Mouse (Mus musculus): ENCODE results near the gene Ctxn1. TPM values are rescaled to one million over a fixed set of nuclear protein-coding genes. Genes with fewer than 3 reads are reported as not detected.
A peak's percentile ranks its signal among the peaks of the same experiment; 100 is the strongest.

The Ctxn1 gene
- total RNA-seq, 2 experiments from 2014 or later = 11.0 to 14.7 TPM

DNA sequence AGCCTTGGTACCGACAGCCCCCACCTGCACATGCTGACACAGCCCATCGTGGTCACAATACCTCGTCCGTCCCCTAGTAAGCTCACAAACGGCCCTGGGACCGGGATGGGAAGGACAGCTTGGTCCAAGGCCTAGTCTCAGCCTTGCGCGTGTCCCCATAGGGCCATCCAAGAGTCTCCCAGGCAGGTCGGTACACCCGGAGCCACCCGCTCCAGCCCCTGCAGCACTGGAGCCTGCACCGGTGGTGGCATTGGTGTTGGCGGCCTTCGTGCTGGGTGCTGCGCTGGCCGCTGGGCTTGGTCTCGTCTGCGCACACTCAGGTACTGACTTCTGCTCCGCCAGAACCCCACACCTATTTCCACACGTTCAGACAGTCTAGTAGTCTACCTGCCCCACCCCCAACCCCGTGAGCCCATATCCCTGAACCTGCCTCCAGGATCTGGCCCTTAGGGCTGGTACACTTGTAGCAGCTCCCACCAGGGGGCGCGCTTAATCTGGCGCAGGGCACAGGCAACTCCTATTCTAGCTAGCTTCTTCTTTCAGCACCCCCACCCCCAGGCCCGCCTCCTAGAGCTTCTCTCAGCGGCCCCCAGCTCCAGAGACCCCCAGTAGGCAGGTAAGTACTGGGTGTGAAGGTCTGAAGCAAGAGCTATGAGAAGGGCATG is 8.6 kb downstream of the Ctxn1 start:
- peak; percentile 92 for DNase-seq

DNA sequence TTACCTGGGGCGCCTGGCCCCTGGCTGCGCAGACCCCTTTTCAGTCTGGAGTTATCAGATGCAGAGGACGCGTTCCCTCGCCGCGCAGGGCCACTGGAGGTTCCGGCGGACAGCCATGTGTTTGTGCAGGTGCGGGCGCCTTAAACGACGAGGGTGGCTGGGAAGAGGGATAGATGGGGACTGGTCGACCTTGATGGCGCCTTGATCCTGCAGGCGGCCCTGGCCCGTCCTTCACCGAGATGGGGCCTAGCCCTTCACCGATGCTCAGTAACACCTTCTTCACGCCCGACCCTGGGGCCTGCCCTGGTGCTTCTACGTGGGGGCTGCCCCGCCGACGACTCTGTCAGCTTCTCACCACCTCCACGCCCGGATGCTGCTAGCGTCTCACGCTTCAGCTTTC is 9.9 kb downstream of the Ctxn1 start:
- DNase-seq = peak; percentile 73

DNA sequence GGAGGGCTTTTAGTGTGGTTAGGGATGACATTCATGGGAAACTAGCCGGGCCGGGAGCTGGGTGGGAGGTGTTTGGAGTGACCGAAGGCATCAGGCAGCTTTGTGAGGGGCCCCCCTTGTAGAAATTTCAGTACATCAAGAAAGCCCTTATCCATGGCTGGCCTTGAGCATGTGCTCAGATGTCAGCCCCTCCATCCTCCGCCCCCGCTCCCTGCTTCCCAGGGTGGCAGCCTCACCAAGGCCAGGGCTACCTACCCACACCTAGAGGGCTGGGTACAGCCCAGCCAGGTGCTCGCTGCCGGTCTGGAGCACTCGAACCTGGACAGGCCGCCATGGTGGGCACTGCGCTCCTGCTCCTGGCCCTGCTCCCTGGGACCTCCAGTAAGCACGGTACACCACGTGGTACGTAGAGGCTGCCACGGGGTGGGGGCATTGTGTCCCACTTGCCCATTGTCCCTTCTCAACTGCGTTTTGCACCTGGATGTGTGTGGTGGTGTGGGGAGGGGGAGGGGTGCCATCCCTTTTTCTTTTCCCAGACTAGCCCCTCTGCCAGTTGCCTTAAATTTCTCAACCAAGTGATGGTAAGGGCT is 11.0 kb downstream of the Ctxn1 start, which contains the start of gene Tgfbr3l:
Tgfbr3l (plus strand) TSS at position 264 of the 590 bp plus-strand sequence.
- DNase-seq = peak; percentile 43

DNA sequence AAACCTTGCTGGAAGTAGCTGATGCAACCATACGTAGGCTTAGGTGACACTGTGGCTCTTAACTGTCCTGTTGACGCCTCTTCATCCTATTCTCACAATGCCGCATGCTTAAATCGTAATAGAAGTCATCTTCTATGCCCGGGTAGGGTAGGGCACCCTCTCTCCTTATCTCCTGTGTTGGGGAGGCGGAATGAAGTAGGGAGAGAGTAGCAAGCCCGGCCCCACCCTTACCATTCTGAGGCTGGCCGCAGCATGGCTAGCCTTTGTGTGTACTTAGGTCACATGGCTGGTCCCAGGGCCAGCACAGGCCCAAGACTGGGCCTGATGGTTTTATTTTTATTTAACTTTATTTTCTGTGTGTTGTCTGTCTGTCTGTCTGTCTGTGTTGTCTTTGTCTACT is 11.8 kb downstream of the Ctxn1 start:
- no peak for DNase-seq

DNA sequence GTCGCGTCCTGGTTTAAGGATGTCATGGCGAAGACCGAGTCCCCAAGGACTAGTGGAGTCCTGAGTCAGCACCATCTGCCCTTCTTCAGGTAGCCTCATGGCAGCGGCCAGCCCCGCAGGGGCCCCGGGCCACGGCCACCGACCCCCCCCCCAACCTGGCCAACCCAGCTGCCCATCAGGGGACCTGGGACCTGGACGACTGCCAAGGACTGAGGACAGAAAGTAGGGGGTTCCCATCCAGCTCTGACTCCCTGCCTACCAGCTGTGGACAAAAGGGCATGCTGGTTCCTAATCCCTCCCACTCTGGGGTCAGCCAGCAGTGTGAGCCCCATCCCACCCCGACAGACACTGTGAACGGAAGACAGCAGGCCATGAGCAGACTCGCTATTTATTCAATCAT is 13.3 kb downstream of the Ctxn1 start:
- DNase-seq = no peak

DNA sequence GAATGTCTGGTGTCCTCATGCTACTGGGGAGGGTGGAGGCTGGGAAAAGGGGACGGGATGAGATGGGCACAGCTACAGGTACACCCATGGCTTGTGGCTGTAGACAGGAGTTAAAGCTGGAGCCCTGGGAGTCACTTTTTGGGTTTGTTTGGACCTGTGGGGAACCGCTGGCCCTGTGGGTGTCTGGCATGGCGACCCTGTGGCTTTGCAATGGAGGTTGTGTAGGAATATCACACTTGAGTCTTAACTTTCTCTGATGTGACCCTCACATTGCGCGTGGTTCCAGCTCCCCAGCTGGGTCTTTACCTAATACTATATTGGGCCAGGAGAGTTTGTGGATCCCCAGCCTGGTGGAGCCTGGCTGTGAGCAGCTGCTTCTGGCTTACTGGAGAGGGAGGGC is 14.0 kb downstream of the Ctxn1 start:
- DNase-seq = no peak

DNA sequence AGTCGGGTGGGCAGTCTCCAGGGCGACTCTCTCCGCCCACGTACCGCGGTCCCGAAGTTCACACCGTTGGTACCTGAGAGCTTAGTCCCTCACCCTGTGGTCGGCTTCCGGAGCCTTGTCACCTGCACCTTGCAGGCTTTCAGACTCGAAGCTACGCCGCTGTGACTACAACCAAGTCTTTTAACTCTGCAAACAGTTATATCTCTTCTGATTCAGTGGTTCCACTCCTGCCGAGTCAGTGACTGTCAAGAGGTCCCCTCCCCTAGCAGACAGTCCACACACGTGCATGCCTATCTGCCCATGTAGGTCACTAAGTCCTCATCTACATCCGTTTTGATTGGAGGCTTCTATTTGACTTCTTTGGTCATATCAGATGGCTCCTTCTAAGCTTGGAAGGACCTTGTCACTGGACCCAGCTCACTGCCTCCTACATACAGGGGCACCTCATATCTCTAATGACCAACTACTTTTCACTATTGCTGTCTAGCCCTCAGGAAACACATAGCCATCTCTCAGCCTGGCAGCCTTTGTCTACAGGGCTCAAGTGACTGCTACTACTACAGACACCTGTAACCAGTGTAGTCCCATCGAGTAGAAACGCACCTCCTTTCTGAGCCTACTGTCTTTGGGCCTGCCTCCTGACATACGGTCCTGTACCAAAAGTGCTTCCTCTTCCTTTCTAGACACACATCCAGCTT is 19.7 kb downstream of the Ctxn1 start:
- no peak for DNase-seq

DNA sequence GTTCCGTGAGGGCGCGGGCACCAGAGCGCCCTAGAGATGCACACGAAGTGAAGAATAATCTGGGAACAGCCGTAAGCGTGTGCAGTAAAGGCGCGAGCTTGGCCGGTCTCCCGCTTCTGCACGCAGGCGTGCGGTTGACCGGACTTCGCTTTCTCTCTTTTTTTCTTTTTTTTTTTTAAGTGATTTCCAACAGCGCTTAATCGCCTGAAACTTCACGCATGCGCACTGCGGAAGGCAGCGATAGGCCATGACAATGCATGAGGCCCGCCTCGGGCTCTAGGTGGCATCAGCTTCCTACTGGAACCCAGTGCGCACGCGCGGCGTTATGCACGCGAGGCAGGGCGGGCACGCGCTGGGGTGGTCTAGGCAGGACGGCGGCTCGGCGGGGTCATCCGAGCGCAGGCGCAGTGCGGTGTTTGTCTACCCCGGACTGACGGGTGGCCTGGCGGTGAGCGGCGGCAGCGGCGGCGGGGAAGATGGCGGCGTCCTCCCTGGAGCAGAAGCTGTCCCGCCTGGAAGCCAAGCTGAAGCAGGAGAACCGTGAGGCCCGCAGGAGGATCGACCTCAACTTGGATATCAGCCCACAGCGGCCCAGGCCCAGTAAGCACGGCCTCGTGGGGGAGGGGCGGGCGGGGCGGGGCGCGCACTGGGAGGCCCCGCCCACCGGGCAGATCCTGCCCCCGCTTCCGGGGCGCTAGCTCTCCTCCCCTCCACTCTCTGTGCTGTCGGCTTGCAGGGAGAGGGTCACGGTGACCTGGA is 20.5 kb downstream of the Ctxn1 start, which contains the start of the genes Map2k7 and Gm49320:
Map2k7 (plus strand) TSS at position 307 of the 759 bp plus-strand sequence.
Gm49320 (plus strand) TSS at position 432 of the 759 bp plus-strand sequence.
- peak; percentile 100 for DNase-seq

DNA sequence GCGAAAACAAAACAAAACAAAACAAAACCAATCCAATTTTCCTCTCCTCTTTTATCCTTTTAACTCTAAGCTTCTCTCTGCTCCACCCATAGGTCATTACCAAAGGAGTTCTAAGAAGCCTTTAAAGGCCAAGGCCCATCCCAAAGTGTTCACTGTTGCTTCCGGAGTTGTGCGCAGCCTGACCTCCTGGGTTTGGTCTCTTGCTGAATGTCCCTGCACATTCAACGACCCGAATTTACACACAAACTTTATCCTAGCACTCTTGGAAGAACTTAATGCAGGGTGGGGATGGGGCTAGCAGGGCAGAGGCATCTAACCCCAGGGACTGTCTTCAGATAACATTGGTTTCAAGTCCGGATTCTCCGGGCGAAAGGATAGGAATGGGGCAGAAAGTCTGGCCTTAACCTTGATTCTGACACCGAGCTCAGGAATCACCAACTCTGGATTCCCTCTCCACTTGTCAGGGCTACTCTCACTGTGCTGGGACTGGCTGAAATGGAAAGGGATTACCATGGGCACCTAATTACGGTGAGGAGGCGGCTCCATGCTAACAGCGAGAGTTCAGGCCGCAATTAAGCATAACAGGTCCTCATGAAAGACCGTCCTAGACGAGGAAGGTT is 21.1 kb downstream of the Ctxn1 start:
- DNase-seq = peak; percentile 65

DNA sequence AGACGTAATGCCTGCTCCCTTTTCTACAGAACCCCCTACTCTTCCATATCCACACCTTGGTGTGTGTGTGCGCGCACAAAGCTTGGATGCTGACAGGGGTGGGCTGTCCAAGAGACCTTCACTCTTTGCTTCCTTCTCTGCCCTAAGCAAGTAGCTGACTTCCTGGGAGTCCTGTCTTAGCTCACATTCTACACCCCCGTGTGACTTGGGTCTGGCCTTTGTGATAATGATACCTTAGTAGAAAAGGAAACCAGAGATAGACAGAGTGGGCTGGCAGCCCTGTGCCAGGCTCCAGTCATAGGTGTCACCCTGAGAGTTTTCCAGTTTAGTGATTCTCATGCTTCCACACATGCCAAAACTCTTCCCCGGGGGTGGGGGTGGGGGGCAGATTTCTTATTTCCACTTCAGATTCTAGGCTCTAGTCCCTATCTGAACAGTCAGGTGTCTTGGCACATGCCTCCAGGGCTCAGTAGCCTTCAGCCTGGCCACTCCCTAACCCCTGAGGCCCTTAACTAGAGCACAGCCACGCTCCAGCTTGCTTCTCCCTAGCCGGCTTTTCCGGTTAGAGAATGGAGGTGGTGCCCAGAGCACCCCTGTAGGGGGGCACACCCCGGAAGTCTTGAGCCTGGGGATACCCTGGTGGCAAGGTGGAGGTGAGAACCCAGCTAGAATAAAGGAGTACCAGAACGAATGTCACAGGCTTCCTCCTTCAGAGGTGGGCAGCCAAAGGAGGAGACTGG is 28.3 kb downstream of the Ctxn1 start:
- DNase-seq = no peak

DNA sequence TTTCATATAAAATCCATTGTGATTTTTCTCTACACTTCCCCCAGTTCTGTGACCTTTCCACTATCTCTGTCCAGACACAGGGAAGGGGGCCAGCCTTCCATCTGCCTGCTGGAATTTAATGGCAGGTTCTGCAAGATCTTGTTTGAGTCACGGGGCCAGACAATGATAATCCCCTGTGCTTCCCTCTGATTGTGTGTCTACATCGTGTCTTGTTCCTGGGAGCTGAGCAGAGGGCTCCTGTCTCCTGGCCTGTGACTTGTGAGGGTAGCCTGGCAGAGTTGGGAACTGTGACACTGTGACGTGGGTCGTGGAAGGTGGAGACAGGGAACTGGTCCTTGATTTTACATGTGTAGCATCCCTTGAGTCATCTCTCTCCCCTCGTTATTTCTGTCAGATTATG is 29.3 kb downstream of the Ctxn1 start:
- no peak for DNase-seq

DNA sequence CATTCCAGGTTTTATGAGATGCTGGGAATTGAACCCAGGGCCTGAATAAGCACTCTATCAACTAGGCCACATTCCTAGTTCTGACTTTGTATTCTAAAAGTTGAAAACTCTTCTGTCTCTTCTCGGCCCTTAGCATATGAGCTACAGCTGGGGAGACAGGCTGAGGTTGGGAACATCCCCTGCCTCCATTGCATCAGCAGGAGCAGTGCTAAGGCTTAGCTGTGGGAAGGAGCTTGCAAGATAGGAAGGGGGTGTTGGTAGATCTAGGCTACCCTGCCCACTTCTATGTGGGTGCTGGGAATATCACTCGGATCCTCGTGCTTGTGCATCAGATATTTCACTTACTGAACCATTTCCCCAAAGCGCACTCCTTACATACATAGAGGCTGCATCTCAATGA is 31.2 kb downstream of the Ctxn1 start:
- no peak for DNase-seq

DNA sequence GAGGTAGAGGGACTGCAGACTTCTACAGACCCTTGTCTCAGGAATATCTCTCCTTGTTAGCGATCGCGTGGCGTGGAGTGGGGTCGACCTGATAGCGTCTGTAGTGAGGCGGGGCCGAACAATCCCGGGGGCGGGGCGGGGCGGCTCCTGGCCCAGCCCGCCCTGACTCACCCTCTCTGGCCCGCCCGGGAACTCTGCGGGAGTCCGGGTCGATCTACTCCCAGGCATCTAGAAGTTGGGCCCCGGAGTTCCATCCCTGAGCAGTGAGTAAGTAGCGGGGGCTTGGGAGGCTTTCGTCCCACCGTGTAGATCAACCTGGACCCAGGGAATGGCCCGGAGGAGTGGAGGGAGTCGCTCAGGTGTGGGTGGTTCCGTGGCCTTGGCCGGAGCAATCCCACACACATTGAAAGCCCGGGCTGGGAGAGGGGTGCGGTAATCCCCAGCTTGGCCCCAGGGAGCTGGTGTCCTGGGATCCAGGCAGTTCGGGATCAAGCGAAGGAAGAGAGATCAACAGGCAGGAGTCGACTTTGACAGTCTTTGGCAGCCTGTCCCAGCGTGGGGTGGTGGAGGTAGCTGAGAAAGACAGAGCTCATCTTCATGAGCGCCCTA is 32.2 kb downstream of the Ctxn1 start, which contains the start of gene Lrrc8e:
Lrrc8e (plus strand) TSS at position 89 of the 609 bp plus-strand sequence.
- peak; percentile 80 for DNase-seq

DNA sequence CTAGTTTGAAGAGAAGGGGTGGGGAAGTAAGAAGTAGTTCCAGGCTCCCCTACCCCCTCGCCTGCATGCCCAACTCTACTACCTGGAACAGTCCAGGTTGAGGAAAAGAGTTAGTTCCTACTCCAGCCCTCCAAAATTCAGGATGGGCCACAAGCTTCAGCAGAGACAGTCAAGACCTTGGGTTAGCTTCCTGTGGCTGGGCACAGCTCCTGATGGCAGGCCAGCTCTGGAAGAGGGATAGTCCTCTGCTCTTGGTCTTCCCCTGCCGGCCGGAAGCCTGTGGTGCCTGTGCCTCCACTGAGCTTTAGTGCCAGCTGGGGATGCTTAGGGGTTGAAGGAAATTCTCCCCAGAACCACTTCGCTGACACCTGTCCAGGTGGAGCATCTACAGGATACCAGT is 32.8 kb downstream of the Ctxn1 start:
- DNase-seq = no peak

DNA sequence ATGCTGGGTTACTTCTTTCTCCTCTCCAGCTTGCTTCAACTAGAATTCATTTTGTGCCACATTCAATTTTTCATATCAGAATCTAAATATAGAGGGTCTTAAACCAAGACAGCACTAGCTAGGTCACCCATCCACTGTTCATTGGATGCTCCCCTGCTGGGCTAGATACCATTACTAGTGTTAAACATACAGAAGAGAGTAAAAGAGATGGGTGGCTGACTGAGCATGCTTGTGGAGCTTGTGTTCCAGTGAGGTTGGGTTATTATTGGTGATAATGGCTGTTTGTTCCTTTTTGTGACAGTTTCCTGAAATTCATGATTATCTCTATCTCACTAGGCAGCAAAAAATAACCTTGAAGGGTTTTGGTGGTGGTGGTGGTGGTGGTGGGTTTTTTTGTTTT is 37.0 kb downstream of the Ctxn1 start:
- no peak for DNase-seq

DNA sequence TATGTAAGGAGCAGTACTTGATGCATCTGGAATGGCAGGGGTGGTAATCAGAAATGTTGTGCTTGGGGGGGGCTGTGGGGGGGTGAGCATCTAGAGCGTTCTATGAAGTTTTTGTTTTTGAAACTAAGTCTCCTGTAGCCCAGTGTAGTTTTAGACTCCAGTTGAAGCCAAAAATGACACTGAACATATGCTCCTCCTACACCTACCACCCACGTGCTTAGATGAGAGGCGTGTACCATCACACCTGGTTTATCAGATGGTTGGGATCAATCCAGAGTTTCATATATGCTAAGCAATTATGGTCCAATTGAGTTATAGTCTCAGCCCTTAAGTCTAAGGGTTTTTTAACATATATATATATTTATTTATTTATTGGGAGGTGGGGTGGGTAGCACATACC is 39.5 kb downstream of the Ctxn1 start:
- DNase-seq = no peak

DNA sequence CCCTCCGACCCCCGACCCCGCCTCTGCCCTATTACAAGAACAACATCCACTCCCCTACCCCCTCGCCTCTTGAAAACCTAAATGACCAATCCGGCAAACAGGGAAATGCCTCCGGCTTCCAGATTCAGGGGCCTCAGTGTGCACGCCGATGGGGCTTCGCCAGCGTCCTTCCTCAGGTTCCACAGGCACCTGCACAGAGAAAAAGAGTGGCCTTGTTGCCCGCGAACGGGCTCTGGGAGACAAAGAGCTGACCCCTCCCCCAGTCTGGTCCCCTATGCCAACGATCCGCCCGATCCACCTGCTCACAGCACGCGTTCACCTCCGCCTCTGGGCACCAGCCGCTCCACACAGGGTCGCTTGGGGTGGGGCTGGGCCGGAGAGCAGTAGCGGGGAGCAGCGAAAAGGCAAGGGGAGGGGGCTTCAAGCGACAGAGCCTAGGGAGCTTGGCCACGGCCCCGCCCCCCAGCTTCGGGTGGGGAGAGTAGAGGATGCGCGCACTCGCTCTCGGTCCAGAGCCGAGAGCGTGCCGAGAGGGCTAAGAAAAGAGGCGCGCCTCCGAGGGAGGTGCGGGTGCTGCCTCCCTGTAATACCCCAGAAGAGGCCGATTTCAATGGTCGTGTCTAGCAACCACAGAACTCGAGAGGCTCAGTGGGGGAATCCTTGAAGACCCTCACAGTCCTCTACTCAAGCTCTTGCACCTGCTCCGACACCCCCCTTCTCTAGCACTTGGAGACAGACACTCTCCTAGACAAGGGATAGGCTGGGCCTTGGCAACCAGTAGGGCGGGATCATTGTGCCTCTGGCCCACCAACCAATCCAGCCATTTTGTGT is 42.1 kb downstream of the Ctxn1 start, which contains the start of gene Prr36:
Prr36 (minus strand) TSS at position 669 of the 831 bp plus-strand sequence.
- DNase-seq = peak; percentile 56

DNA sequence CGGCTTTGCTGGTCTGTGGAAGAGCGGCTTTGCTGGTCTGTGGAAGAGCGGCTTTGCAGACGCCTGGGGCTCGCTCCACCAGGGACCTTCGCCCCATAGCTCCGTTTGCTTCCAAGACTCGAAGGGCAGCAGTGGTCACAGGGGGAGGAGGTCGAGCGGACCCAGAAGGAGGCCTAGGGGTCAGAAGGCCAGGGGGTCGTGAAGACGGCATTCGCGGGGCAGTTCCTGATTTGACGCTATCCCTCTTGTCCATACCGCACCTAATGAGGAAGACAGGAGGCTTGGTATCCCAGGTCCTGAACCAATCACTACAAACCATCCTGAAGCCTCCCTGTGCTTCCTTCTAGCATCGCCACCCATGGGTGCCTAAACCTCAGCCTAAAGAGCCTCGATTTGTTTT is 42.8 kb downstream of the Ctxn1 start:
- no peak for DNase-seq

Data from adrenal gland, postnatal 10 days (tissue).